Mouse (Mus musculus) intestine, embryonic 14.5 days (tissue): ENCODE results near the gene Tom1l1. TPM values are rescaled to one million over a fixed set of nuclear protein-coding genes. Genes with fewer than 3 reads are reported as not detected.

ENCODE experiments used
- ATAC-seq: fragments of 200-750 bp; cut with Nextera tagmentation; replicated peaks from 2 replicates; pipeline ENCODE4 v1.8.0; 2017; ENCODE audit warnings: low read depth, moderate number of reproducible peaks, moderate TSS enrichment, moderate library complexity; ENCODE audit not compliant: low FRiP score, low TSS enrichment
- DNase-seq: peaks from one replicate; pipeline ENCODE4 v3.0.0-alpha.2; 2018; ENCODE audit warnings: low spot score
- H3K27ac ChIP-seq: fragments of 300-500 bp; sonication (generic); 2 replicates; pipeline ENCODE4 v1.5.1; 2014; ENCODE audit warnings: low read depth, mild to moderate bottlenecking, control low read depth
- H3K27me3 ChIP-seq: fragments of 300-500 bp; sonication (generic); replicated peaks from 2 replicates; pipeline ENCODE4 v1.6.1; 2014; ENCODE audit warnings: low read length, control low read depth; ENCODE audit not compliant: control insufficient read depth, insufficient read depth
- H3K36me3 ChIP-seq: fragments of 300-500 bp; sonication (generic); 2 replicates; pipeline ENCODE4 v1.6.1; 2014; ENCODE audit warnings: low read length, control low read depth; ENCODE audit not compliant: control insufficient read depth, insufficient read depth
- H3K4me1 ChIP-seq: fragments of 300-500 bp; sonication (generic); replicated peaks from 2 replicates; pipeline ENCODE4 v1.6.1; 2014; ENCODE audit warnings: low read length, control low read depth, mixed read lengths; ENCODE audit not compliant: control insufficient read depth, insufficient read depth
- H3K4me2 ChIP-seq: fragments of 300-500 bp; sonication (generic); 2 replicates; pipeline ENCODE4 v1.6.1; 2014; ENCODE audit warnings: low read length
- H3K4me3 ChIP-seq: fragments of 300-500 bp; sonication (generic); 2 replicates; pipeline ENCODE4 v1.5.1; 2014; ENCODE audit warnings: low read depth, low read length, control low read depth, mixed read lengths
- H3K9ac ChIP-seq: fragments of 300-500 bp; sonication (generic); 2 replicates; pipeline ENCODE4 v1.6.1; 2014; ENCODE audit warnings: mild to moderate bottlenecking, low read length
- H3K9me3 ChIP-seq: fragments of 300-500 bp; sonication (generic); 2 replicates; pipeline ENCODE4 v1.6.1; 2016; ENCODE audit warnings: low read length, control low read depth; ENCODE audit not compliant: control insufficient read depth
- WGBS: fragments of 180-500 bp; shearing (Covaris S2); extraction: QIAGEN DNeasy Blood & Tissue Kit; methylation state at CpG from one replicate; pipeline ENCODE4 v1.1.7; 2014; 5-methylcytosine and 5-hydroxymethylcytosine counted together
- polyA plus RNA-seq: library from polyadenylated mRNA; unstranded; fragments of >200 nt; fragmentation: Nextera tagmentation; extraction: Ambion mirVana; gene quantifications from 2 replicates; pipeline ENCODE4 v1.2.1, GENCODE M21; 2014

The Tom1l1 gene
- polyA plus RNA-seq, 1 experiment from 2014 or later, result 42.2 TPM

DNA sequence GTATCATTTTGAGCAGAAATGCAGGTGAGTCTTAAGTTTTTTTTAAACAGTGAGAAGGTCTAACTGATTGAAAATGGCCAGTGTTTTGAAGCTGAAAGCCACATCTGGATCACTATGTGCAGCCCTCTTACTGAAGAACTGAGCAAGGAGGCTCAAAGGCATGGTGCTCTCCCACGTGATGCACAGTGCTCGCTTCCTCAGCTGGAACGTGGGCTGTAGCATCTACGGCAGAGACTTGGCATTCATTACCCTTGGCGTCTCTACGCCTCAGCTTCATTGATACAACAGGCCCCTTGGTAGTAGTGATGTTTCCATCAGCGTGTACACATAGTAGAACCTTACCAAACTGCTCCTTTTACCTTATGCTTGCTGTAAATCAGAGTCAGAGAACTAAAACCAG is 65.7 kb downstream of the Tom1l1 start:
- Histone ChIP-seq H3K4me3 (no peak overlapping the region), H3K27ac (no peak overlapping the region), H3K9me3 (no peaks in the 10 kb centered on the region), H3K27me3 (no peaks in the 10 kb centered on the region), H3K4me1 (no peaks in the 10 kb centered on the region), H3K9ac (no peak overlapping the region), H3K4me2 (no peak overlapping the region), H3K36me3 (peaks cover 25% of the 10 kb centered on the region)
- WGBS, result 92% methylated on average over 7 of the region's 7 CpGs
- ATAC-seq (no peak), DNase-seq (no peak)

DNA sequence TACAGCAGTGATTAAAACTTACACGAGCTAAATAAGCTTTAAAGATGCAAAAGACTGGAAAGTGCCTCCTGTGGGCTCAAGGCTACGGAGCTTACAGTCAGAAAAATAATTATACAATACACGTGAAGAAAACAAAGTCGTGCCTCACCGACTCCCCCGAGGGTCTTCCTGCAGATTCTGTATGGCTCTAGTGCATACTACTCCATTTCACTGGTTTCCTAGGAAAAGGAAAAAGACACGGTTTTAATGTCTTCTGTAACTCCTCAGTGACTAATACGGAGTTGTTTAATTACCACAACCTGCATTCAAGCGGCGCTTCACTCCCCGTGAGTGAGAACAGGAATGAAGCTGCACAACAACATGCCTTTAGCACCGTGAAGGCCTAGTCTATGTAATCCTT is 66.1 kb downstream of the Tom1l1 start:
- DNase-seq (no peak), ATAC-seq (no peak)
- no peaks in the 10 kb centered on the region for H3K9me3 ChIP-seq
- H3K9ac ChIP-seq, result no peak overlapping the region
- no peak overlapping the region for H3K27ac ChIP-seq
- no peaks in the 10 kb centered on the region for H3K27me3 ChIP-seq
- H3K4me1 ChIP-seq, result no peaks in the 10 kb centered on the region
- peaks cover 25% of the 10 kb centered on the region for H3K36me3 ChIP-seq
- WGBS, result 92% methylated on average over 12 of the region's 12 CpGs
- H3K4me2 ChIP-seq, result no peak overlapping the region
- H3K4me3 ChIP-seq, result no peak overlapping the region

DNA sequence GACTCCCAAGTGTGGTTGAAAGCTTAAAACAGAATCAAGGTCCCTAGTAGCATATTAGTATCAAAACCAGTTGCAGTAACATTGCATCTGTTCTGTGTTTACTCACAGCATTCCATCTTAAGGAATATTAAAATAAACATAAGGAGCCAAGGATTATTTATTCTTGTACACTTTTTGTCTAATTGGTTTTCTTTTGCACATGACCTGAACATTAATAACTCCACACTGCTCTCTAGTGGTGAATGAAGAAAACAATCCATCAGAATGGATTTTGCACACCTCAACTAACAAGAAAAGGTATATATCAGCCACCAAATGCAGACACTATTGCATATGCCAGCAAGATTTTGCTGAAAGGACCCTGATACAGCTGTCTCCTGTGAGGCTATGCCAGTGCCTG is 71.7 kb downstream of the Tom1l1 start:
- Histone ChIP-seq H3K4me2 (no peak overlapping the region), H3K27me3 (no peaks in the 10 kb centered on the region), H3K27ac (no peak overlapping the region), H3K36me3 (peaks cover 37% of the 10 kb centered on the region), H3K4me3 (no peak overlapping the region), H3K9me3 (no peaks in the 10 kb centered on the region), H3K4me1 (no peaks in the 10 kb centered on the region), H3K9ac (no peak overlapping the region)
- ATAC-seq (no peak), DNase-seq (no peak)

DNA sequence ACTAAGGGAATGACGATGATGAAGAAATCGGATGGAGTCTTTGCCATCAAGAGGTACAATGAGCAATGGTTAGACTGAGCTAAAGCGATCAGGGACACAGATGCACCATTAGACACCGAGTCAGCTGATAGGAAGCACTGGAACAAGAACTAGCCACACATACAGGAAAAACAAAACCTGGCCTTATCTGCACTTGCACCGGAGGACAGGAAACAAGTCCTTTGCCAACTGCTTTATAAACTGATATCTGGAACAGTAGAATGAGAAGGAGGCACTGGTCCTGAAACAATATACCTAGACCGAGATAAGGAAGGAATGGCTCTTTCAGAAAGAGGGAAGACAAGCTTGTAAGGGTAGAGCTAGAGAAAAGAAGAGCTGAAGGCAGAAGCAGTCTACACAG is 73.4 kb downstream of the Tom1l1 start:
- Histone ChIP-seq H3K4me1 (no peaks in the 10 kb centered on the region), H3K27ac (no peak overlapping the region), H3K4me2 (no peak overlapping the region), H3K27me3 (no peaks in the 10 kb centered on the region), H3K4me3 (no peak overlapping the region), H3K9me3 (no peaks in the 10 kb centered on the region), H3K9ac (no peak overlapping the region), H3K36me3 (peaks cover 29% of the 10 kb centered on the region)
- no peak for DNase-seq
- ATAC-seq, result no peak
- 88% methylated on average over 6 of the region's 6 CpGs for WGBS

DNA sequence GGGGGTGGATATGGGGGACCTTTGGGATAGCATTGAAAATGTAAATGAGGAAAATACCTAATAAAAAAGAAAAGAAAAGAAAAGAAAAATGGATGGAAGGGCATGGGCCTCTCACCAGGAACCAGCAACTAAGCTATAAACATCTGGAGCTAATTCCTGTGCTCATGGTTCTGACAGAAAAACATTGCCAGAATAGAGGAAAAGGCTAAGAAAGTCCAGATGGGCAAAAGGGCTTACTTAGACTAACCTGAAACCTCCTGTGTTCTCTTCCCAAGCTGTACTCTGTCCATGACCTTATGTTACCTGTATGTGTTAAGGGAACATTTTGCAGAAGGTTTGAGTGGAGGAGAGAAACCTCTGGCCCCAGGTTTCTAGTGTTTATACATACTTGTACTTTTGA is 76.0 kb downstream of the Tom1l1 start:
- no peak overlapping the region for H3K4me2 ChIP-seq
- H3K4me1 ChIP-seq, result no peaks in the 10 kb centered on the region
- peaks cover 18% of the 10 kb centered on the region for H3K36me3 ChIP-seq
- H3K27me3 ChIP-seq, result no peaks in the 10 kb centered on the region
- no peak overlapping the region for H3K4me3 ChIP-seq
- ATAC-seq (no peak), DNase-seq (no peak)
- H3K9ac ChIP-seq, result no peak overlapping the region
- no peak overlapping the region for H3K27ac ChIP-seq
- no peaks in the 10 kb centered on the region for H3K9me3 ChIP-seq

DNA sequence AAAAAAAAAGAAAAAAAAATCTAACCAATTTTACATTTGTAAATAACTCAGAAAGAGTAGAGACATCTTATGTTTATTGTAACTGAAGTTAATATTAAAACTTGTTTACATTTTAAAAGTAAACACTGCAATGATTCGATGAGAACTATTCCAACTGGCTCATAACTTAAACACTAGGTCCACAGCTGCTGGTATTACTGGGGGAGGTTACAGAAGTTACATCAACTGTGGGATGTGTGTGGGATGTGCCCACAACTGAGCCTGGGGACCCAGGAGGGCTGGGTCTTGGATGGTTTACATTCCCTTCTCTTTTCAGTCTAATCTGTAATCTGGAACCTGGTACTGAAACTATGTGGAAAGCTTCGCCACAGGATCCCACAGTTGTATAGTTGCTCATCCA is 85.1 kb downstream of the Tom1l1 start:
- Histone ChIP-seq H3K27ac (no peak overlapping the region), H3K4me1 (no peaks in the 10 kb centered on the region), H3K9ac (no peak overlapping the region), H3K4me2 (no peak overlapping the region), H3K4me3 (no peak overlapping the region), H3K27me3 (no peaks in the 10 kb centered on the region), H3K36me3 (peaks cover 40% of the 10 kb centered on the region), H3K9me3 (no peaks in the 10 kb centered on the region)
- ATAC-seq (no peak), DNase-seq (no peak)
- 68% methylated on average over 2 of the region's 2 CpGs for WGBS

DNA sequence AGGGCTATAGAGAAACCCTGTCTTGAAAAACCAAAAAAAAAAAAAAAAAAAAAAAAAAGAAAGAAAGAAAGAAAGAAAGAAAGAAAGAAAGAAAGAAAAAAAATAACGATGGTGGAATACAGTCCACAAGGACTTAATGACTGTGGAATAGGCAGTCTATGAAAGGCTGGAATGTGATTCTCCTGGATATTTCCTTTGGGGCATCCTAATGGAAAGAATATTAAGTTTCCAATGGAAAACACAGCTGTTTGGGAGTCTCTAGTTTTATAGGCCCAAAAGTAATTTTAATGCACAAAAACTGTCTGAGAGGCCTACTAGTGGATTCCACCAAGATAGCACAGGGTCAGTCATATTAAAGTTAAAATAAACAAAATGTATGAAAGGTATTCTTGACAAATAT is 92.3 kb downstream of the Tom1l1 start:
- Histone ChIP-seq H3K9ac (no peak overlapping the region), H3K4me2 (no peak overlapping the region), H3K4me1 (no peaks in the 10 kb centered on the region), H3K36me3 (peaks cover 23% of the 10 kb centered on the region; the same call in 1 of the 2 replicates), H3K9me3 (no peaks in the 10 kb centered on the region), H3K4me3 (no peak overlapping the region), H3K27me3 (no peaks in the 10 kb centered on the region), H3K27ac (no peak overlapping the region)
- DNase-seq (no peak), ATAC-seq (no peak)
- 83% methylated on average over 1 of the region's 1 CpGs for WGBS

Other genes with a start within 250 kb of the Tom1l1 start
- 18.7 and 23.5 TPM in 2 replicates for gene Stxbp4, start 50.3 kb downstream of the Tom1l1 start, polyA plus RNA-seq
- 24.8 and 25.9 TPM in 2 replicates for gene Cox11, start 50.2 kb downstream of the Tom1l1 start, polyA plus RNA-seq